Mouse (Mus musculus): ENCODE data around the gene Cenpk. TPM values are rescaled to one million over a fixed set of nuclear protein-coding genes. Genes with fewer than 3 reads are reported as not detected.

The Cenpk gene
- total RNA-seq, 2 experiments from 2014 or later: 6.5 to 10.2 TPM

Other genes starting within 250 kb of the Cenpk start
- 10 to 100 TPM; 15.3 TPM for gene Nln, start 119.0 kb upstream of the Cenpk start, total RNA-seq (2021)
- gene Sgtb, start 118.9 kb upstream of the Cenpk start, total RNA-seq (2021): 1 to 10 TPM; 3.3 to 3.5 TPM
- 10 to 100 TPM; 35.1 to 39.7 TPM for gene Trappc13, start 50.1 kb upstream of the Cenpk start, total RNA-seq (2021)
- gene Trim23, start 49.8 kb upstream of the Cenpk start, total RNA-seq (2021): 10 to 100 TPM; 19.7 to 23.0 TPM
- gene Ppwd1, start 232 bp downstream of the Cenpk start, total RNA-seq (2021): 10 to 100 TPM; 11.5 to 13.8 TPM
- gene Adamts6, start 59.2 kb downstream of the Cenpk start, total RNA-seq (2021): 1 to 10 TPM; 3.2 to 4.4 TPM